Mouse (Mus musculus) heart, embryonic 15.5 days (tissue): Measurements from ENCODE around the gene Dkc1. TPM values are rescaled to one million over a fixed set of nuclear protein-coding genes. Genes with fewer than 3 reads are reported as not detected.

Experiments used
- ATAC-seq: fragments of 200-750 bp; cut with Nextera tagmentation; replicated peaks from 2 replicates; pipeline ENCODE4 v1.8.0; 2017; ENCODE audit warnings: low read depth, moderate TSS enrichment; ENCODE audit not compliant: insufficient number of reproducible peaks, insufficient read depth, low FRiP score
- H3K27ac ChIP-seq: fragments of 300-500 bp; sonication (generic); 2 replicates; pipeline ENCODE4 v1.5.1; 2015; ENCODE audit warnings: mild to moderate bottlenecking, inconsistent platforms
- H3K27me3 ChIP-seq: fragments of 300-500 bp; sonication (generic); 2 replicates; pipeline ENCODE4 v1.6.1; 2015; ENCODE audit warnings: inconsistent platforms
- H3K36me3 ChIP-seq: fragments of 300-500 bp; sonication (generic); 2 replicates; pipeline ENCODE4 v1.6.1; 2015; ENCODE audit warnings: mild to moderate bottlenecking, inconsistent platforms
- H3K4me1 ChIP-seq: fragments of 300-500 bp; sonication (generic); replicated peaks from 2 replicates; pipeline ENCODE4 v1.6.1; 2015; ENCODE audit warnings: inconsistent platforms
- H3K4me2 ChIP-seq: fragments of 300-500 bp; sonication (generic); 2 replicates; pipeline ENCODE4 v1.6.1; 2015; ENCODE audit warnings: inconsistent platforms, mild to moderate bottlenecking, moderate library complexity
- H3K4me3 ChIP-seq: fragments of 300-500 bp; sonication (generic); 2 replicates; pipeline ENCODE4 v1.5.1; 2015; ENCODE audit warnings: mild to moderate bottlenecking, inconsistent platforms
- H3K9ac ChIP-seq: fragments of 300-500 bp; sonication (generic); 2 replicates; pipeline ENCODE4 v1.6.1; 2015; ENCODE audit warnings: mild to moderate bottlenecking, inconsistent platforms
- H3K9me3 ChIP-seq: fragments of 300-500 bp; sonication (generic); replicated peaks from 2 replicates; pipeline ENCODE4 v1.6.1; 2016; ENCODE audit warnings: inconsistent platforms
- WGBS: fragments of 180-500 bp; shearing (Covaris S2); methylation state at CpG from one replicate; pipeline ENCODE4 v1.1.7; 2015; ENCODE audit warnings: mixed read lengths; 5-methylcytosine and 5-hydroxymethylcytosine counted together
- polyA plus RNA-seq: library from polyadenylated mRNA; unstranded; fragments of >200 nt; fragmentation: Nextera tagmentation; extraction: Ambion mirVana; gene quantifications from 2 replicates; pipeline ENCODE4 v1.2.1, GENCODE M21; 2015

Dkc1 gene
- polyA plus RNA-seq, 1 experiment from 2014 or later, result 65.5 TPM

DNA sequence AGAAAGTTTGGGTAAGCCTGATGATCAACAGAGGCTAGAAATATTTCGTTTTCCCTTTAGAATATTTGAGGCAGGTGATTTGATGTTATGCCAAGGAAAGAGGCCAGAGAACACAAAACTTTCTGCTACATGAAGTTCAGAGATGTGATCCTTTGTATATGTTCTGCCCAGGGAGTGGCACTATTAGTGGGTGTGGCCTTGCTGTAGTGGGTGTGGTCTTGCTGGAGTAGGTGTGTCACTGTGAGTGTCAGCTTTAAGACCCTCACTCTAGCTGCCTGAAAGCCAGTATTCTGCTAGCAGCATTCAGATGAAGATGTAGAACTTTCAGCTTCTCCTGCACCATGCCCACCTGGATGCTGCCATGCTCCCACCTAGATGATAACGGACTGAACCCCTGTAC, 54.6 kb downstream of the Dkc1 start:
- no peaks in the 10 kb centered on the region for H3K4me1 ChIP-seq
- no peak overlapping the region for H3K4me3 ChIP-seq
- H3K9ac ChIP-seq, result no peak overlapping the region
- WGBS, result 73% methylated on average over 2 of the region's 2 CpGs
- no peak overlapping the region for H3K27ac ChIP-seq
- H3K27me3 ChIP-seq, result no peaks in the 10 kb centered on the region
- H3K9me3 ChIP-seq, result no peaks in the 10 kb centered on the region
- ATAC-seq, result no peak
- no peak overlapping the region for H3K4me2 ChIP-seq
- no peaks in the 10 kb centered on the region for H3K36me3 ChIP-seq

- WGBS, result 37% methylated on average over 1 of the region's 1 CpGs
- no peak for ATAC-seq
- no peaks in the 10 kb centered on the region for H3K4me1 ChIP-seq
Measured at GRCm38 (mm10) chrX:75152249-75152648, 56.6 kb downstream of the Dkc1 start.

DNA sequence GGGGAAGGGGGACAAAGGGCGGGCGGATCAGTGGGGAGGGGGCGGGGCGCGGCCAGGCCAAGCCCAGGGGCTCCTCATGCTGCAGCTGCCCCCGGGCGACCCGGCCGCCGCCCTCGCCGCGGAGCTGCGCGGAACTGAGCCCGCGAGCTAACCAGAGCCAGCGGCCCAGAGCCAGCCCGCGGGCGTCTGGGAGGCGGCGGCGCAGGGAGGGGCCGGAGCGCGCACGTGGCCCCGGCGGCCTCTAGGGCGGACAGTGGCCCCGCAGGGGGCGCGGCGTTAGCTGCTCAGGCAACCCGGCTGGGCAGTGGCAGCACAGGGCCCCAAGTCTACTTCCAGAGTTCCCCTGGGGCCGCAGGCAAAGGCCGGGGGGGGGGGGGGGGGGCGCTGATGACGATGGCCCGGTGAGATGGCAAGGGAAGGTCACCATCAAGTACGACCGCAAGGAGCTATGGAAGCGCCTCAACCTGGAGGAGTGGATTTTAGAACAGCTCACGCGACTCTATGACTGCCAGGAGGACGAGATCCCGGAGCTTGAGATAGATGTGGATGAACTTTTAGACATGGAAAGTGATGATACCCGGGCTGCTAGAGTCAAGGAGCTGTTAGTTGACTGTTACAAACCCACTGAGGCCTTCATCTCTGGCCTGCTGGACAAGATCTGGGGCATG, 60.1 kb downstream of the Dkc1 start:
- WGBS, result 15% methylated on average over 31 of the region's 49 CpGs
- Histone ChIP-seq H3K36me3 (no peaks in the 10 kb centered on the region), H3K9me3 (no peaks in the 10 kb centered on the region), H3K27me3 (no peaks in the 10 kb centered on the region), H3K4me1 (no peaks in the 10 kb centered on the region), H3K4me3 (peak overlapping the region; percentile 51), H3K27ac (no peak overlapping the region), H3K4me2 (peak overlapping the region; percentile 71), H3K9ac (0 out of 2 replicates have a peak overlapping the region, but pooled peaks have one; percentile 38)
- peak; percentile 70 for ATAC-seq

More at GRCm38 (mm10) chrX:75152249-75152648, 56.6 kb downstream of the Dkc1 start:
- Histone ChIP-seq H3K9me3 (no peaks in the 10 kb centered on the region), H3K27me3 (no peaks in the 10 kb centered on the region), H3K36me3 (no peaks in the 10 kb centered on the region), H3K27ac (no peak overlapping the region), H3K9ac (no peak overlapping the region), H3K4me2 (no peak overlapping the region), H3K4me3 (no peak overlapping the region)

Other genes starting within 250 kb of the Dkc1 start
- gene Gab3, start 10.4 kb upstream of the Dkc1 start, polyA plus RNA-seq, result 3.0 and 3.3 TPM in 2 replicates
- gene Mpp1, start 35.2 kb downstream of the Dkc1 start, polyA plus RNA-seq, result 37.8 and 54.9 TPM in 2 replicates
- not detected in 2 replicates for gene Smim9, start 67.9 kb downstream of the Dkc1 start, polyA plus RNA-seq